Mouse (Mus musculus): ENCODE measurements at regions not wholly inside any gene's neighbourhood (a gene's known extent, or its start where the extent isn't known, plus 50 kb on each side); places are given as distances from the start of the nearest gene placed in this dataset.

DNA sequence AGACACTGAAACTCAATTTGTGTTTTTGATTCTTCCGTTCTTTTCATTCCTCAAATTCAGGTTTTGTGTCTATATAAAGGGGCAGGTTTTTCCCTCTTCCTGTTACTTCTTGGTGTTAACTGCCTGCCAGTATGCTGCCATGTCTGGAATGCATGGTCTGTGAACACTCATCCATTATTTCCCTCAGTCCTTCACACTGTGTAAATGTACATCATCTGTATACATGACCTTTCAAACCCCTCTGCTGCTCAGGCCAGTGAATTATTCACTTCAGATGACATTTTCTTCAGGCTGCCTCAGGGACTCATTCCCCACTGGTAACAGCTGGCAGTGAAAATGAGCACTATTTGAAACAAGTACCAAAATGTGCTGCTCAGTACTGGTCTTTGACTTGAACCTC, 512.0 kb upstream of the Atxn7l3b start:
- no peak for ATAC-seq

DNA sequence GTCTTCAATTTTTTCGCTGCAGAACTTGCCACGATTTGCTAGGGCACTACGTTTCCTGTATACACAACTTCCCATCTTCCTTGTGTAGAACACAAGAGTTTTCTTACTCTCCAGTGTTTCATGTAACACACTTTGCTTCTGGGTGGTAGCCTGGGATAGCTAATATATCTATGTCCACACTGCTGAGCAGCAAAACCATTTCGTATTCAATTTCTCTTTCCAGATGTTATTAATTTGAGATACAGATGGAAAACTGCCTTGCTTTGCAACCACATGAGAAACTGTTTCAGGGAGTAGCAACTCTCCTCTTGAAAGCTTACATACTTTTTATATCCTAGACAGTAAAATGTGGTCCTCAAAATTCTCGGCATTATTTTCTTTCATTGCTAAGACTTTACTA, 502.4 kb upstream of the Atxn7l3b start:
- no peaks in the 10 kb centered on the region for H3K36me3 ChIP-seq (ENCODE audit: insufficient read depth)
- ATAC-seq (no peak), DNase-seq (no peak)
- no peak overlapping the region for H3K27ac ChIP-seq (ENCODE audit: low read depth, low read length)
- no peak overlapping the region for H3K4me2 ChIP-seq (ENCODE audit: low read depth)
- no peak for TF ChIP-seq CTCF (IDR thresholded peaks at IDR 0.05; ENCODE audit: low read depth)
- no peaks in the 10 kb centered on the region for H3K9me3 ChIP-seq (ENCODE audit: low read length)
- no peak overlapping the region for H3K9ac ChIP-seq
- H3K4me1 ChIP-seq (ENCODE audit: insufficient read depth): no peaks in the 10 kb centered on the region
- no peaks in the 10 kb centered on the region for H3K27me3 ChIP-seq (ENCODE audit: insufficient read depth, low read length)
- WGBS: 91% methylated on average over 5 of the region's 5 CpGs
- no peak overlapping the region for H3K4me3 ChIP-seq (ENCODE audit: low read depth, low read length)

More for the DNA sequence above, 512.0 kb upstream of the Atxn7l3b start:
- no peaks in the 10 kb centered on the region for H3K9me3 ChIP-seq (ENCODE audit: low read length)
- TF ChIP-seq CTCF (IDR thresholded peaks at IDR 0.05; ENCODE audit: low read depth): no peak
- WGBS: 90% methylated on average over 1 of the region's 1 CpGs
- DNase-seq: no peak
- no peak overlapping the region for H3K27ac ChIP-seq (ENCODE audit: low read depth, low read length)
- H3K27me3 ChIP-seq (ENCODE audit: insufficient read depth, low read length): no peaks in the 10 kb centered on the region
- H3K4me3 ChIP-seq (ENCODE audit: low read depth, low read length): no peak overlapping the region
- H3K9ac ChIP-seq: no peak overlapping the region
- no peaks in the 10 kb centered on the region for H3K36me3 ChIP-seq (ENCODE audit: insufficient read depth)
- no peaks in the 10 kb centered on the region for H3K4me1 ChIP-seq (ENCODE audit: insufficient read depth)
- no peak overlapping the region for H3K4me2 ChIP-seq (ENCODE audit: low read depth)

DNA sequence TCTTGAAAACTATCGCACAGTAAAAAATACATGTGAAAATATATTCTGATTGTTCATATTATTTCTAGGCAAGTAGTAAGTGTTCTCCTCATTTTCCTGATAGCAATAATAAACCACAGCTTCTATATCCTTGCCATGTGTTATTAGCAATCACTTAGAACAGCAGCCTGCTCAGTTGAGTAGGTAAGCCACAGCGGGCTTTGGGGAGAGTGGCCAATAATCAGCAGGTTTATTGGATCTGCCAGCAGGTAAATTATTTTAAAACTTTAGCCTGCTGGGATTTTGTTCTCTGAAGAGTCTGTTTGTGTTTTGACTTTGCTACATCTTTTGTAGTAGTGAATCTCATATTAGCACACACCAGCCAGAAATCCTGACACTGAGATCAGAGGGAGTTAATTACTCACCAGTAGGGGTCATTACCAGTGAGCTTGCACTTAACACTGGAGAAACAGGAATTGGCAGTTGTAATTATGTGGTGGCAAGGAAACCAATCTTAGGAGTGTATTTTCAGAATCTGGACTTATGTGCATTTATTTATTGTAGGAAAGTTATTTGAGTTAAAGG, 482.5 kb upstream of the Atxn7l3b start:
- Histone ChIP-seq H3K9me3 (ENCODE audit: low read length) (no peaks in the 10 kb centered on the region), H3K4me2 (ENCODE audit: low read depth) (no peak overlapping the region), H3K4me1 (ENCODE audit: insufficient read depth) (no peaks in the 10 kb centered on the region), H3K27ac (ENCODE audit: low read depth, low read length) (no peak overlapping the region), H3K36me3 (ENCODE audit: insufficient read depth) (no peaks in the 10 kb centered on the region), H3K27me3 (ENCODE audit: insufficient read depth, low read length) (no peaks in the 10 kb centered on the region), H3K9ac (no peak overlapping the region), H3K4me3 (ENCODE audit: low read depth, low read length) (no peak overlapping the region)
- DNase-seq: no peak
- ATAC-seq: no peak
- TF ChIP-seq CTCF (IDR thresholded peaks at IDR 0.05; ENCODE audit: low read depth): 0 out of 2 replicates have a peak, but pooled peaks have one; percentile 11
- WGBS: 71% methylated on average over 2 of the region's 2 CpGs

DNA sequence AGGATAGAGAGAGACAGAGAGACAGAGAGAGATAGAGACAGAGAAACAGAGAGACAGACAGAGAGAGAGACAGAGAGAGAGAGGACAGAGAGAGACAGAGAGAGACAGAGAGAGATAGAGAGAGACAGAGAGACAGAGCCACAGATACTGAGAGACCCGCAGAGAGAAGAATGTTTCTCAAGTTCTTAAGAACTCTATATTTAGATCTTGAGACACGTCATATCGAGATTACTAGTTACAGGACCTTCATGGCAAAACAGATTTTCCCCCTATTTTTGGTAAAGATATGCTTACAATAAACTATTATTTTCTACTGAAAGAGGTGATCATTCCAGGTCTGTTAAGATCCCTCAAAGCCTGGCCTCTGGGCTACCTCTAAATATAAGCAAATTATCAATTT, 461.8 kb upstream of the Atxn7l3b start:
- no peak overlapping the region for H3K4me3 ChIP-seq (ENCODE audit: low read depth, low read length)

DNA sequence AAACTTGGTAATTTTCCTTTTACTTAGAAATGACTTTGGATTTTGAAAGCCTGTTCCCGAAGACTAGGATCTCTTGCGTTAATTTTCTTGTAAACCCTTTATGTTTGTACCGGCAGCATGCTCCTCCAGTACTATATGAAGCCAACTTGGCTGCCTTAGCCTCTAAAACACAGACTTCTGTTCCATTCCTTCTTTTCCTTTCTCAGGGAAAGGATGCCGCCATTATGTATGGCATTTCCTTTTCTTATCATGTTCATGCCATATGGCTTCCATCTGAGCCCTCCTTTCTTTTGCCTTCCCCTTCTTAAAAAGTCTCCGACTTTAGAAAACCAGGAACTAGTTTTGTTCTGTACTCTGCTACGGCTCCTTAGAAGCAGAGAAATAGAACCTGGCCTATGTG, 440.4 kb upstream of the Atxn7l3b start:
- Histone ChIP-seq H3K9me3 (ENCODE audit: low read length) (no peaks in the 10 kb centered on the region), H3K9ac (no peak overlapping the region), H3K36me3 (ENCODE audit: insufficient read depth) (no peaks in the 10 kb centered on the region), H3K4me2 (ENCODE audit: low read depth) (no peak overlapping the region), H3K27me3 (ENCODE audit: insufficient read depth, low read length) (no peaks in the 10 kb centered on the region), H3K4me3 (ENCODE audit: low read depth, low read length) (no peak overlapping the region), H3K27ac (ENCODE audit: low read depth, low read length) (no peak overlapping the region), H3K4me1 (ENCODE audit: insufficient read depth) (no peaks in the 10 kb centered on the region)
- ATAC-seq (peak; percentile 74), DNase-seq (peak; percentile 55)
- no peak for TF ChIP-seq CTCF (IDR thresholded peaks at IDR 0.05; ENCODE audit: low read depth)
- 66% methylated on average over 6 of the region's 6 CpGs for WGBS

More for the DNA sequence above, 461.8 kb upstream of the Atxn7l3b start:
- H3K4me2 ChIP-seq (ENCODE audit: low read depth): no peak overlapping the region
- no peaks in the 10 kb centered on the region for H3K36me3 ChIP-seq (ENCODE audit: insufficient read depth)
- H3K9me3 ChIP-seq (ENCODE audit: low read length): no peaks in the 10 kb centered on the region
- TF ChIP-seq CTCF (IDR thresholded peaks at IDR 0.05; ENCODE audit: low read depth): no peak
- no peaks in the 10 kb centered on the region for H3K27me3 ChIP-seq (ENCODE audit: insufficient read depth, low read length)
- WGBS: 95% methylated on average over 3 of the region's 3 CpGs
- ATAC-seq (no peak), DNase-seq (no peak)
- H3K27ac ChIP-seq (ENCODE audit: low read depth, low read length): no peak overlapping the region
- no peaks in the 10 kb centered on the region for H3K4me1 ChIP-seq (ENCODE audit: insufficient read depth)
- H3K9ac ChIP-seq: no peak overlapping the region

DNA sequence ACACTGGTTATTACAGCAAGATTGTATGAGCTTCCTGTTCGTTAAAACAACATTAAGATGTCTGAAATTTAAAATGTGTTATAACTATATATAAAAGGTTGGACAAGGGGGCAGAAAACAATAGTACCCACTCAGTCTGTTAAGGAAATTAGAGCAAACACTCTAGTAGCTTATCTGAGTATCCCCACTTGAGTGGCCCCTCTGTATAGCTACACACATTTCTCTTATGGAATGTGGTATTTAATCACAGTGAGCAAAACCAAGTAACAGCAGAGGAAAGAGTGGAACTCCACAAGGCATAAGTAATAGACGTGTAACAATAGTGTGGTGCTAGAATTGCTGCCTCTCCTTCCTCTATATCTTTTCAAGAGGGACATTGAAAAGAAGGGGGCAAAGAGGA, 417.4 kb upstream of the Atxn7l3b start:
- no peak overlapping the region for H3K4me2 ChIP-seq (ENCODE audit: low read depth)

More for the DNA sequence above, 417.4 kb upstream of the Atxn7l3b start:
- no peak for DNase-seq
- Histone ChIP-seq H3K27me3 (ENCODE audit: insufficient read depth, low read length) (no peaks in the 10 kb centered on the region), H3K4me3 (ENCODE audit: low read depth, low read length) (no peak overlapping the region), H3K27ac (ENCODE audit: low read depth, low read length) (no peak overlapping the region), H3K9me3 (ENCODE audit: low read length) (no peaks in the 10 kb centered on the region), H3K9ac (no peak overlapping the region), H3K36me3 (ENCODE audit: insufficient read depth) (no peaks in the 10 kb centered on the region), H3K4me1 (ENCODE audit: insufficient read depth) (no peaks in the 10 kb centered on the region)
- no peak for ATAC-seq
- WGBS: 73% methylated on average over 2 of the region's 2 CpGs
- no peak for TF ChIP-seq CTCF (IDR thresholded peaks at IDR 0.05; ENCODE audit: low read depth)
